Mouse (Mus musculus) hindbrain, embryonic 10.5 days (tissue): ENCODE results near the gene Sirt7. TPM values are rescaled to one million over a fixed set of nuclear protein-coding genes. Genes with fewer than 3 reads are reported as not detected.

Source experiments
- DNase-seq: peaks from one replicate; pipeline ENCODE4 v3.0.0-alpha.2; 2017; ENCODE audit warnings: low spot score
- H3K27ac ChIP-seq: fragments of 300-500 bp; sonication (generic); 2 replicates; pipeline ENCODE4 v1.5.1; 2016; ENCODE audit warnings: mild to moderate bottlenecking, moderate library complexity
- H3K27me3 ChIP-seq: fragments of 300-500 bp; sonication (generic); 2 replicates; pipeline ENCODE4 v1.6.1; 2016; ENCODE audit warnings: mild to moderate bottlenecking; ENCODE audit not compliant: poor library complexity, insufficient read depth, severe bottlenecking
- H3K36me3 ChIP-seq: fragments of 300-500 bp; sonication (generic); 2 replicates; pipeline ENCODE4 v1.6.1; 2016; ENCODE audit warnings: mild to moderate bottlenecking, moderate library complexity
- H3K4me1 ChIP-seq: fragments of 300-500 bp; sonication (generic); replicated peaks from 2 replicates; pipeline ENCODE4 v1.6.1; 2016; ENCODE audit warnings: mild to moderate bottlenecking
- H3K4me3 ChIP-seq: fragments of 300-500 bp; sonication (generic); 2 replicates; pipeline ENCODE4 v1.5.1; 2016; ENCODE audit warnings: mild to moderate bottlenecking, moderate library complexity
- H3K9me3 ChIP-seq: fragments of 300-500 bp; sonication (generic); 2 replicates; pipeline ENCODE4 v1.6.1; 2016; ENCODE audit warnings: mild to moderate bottlenecking, moderate library complexity
- WGBS: fragments of 180-500 bp; shearing (Covaris S2); methylation state at CpG from one replicate; pipeline ENCODE4 v1.1.7; 2016; 5-methylcytosine and 5-hydroxymethylcytosine counted together
- polyA plus RNA-seq: library from polyadenylated mRNA; unstranded; fragments of >200 nt; fragmentation: Nextera tagmentation; extraction: Ambion mirVana; gene quantifications from 2 replicates; pipeline ENCODE4 v1.2.1, GENCODE M21; 2016

Sirt7 gene
- polyA plus RNA-seq = 37.0 and 42.4 TPM in 2 replicates

- 22% methylated on average over 5 of the region's 5 CpGs for WGBS
- Histone ChIP-seq H3K4me3 (peak within 1 kb of the TSS; percentile 93), H3K36me3 (peaks cover 72% of the 10 kb centered on the region), H3K27me3 (no peaks in the 10 kb centered on the region), H3K27ac (peak within 1 kb of the TSS; percentile 88), H3K9me3 (no peaks in the 10 kb centered on the region), H3K4me1 (peaks cover 42% of the 10 kb centered on the region)
- no peak for DNase-seq
These were observed at the start of gene Sirt7 for GRCm38 (mm10) chr11:120625152-120625775. Gene Sirt7, minus strand, starts transcription at chr11:120625240.

DNA sequence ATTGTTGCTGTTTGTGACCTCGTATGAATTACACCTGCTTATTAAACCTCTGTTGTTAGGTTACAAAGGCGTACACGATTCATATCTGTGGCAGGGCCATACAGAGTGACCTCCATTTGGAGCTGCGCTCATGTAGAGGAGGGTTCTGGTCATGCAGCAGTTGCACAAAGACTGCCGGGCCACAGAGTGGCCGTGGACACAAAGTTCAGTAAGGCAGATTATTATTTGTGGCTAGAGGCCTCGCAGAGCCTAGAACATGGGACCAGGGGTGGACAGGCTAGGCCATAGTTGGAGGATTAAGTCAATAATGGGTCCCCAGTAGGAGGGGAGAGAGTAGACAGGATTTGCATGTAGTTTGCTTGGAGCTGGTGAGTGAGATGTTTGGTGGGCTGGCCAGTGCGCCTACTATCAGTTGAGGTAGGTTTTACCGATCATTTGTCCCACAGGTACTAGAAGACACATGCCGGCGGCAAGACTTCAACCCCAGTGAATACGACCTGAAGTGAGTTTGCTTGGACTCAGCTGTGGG, 48.6 kb upstream of the Sirt7 start:
- 40% methylated on average over 12 of the region's 12 CpGs for WGBS
- Histone ChIP-seq H3K4me1 (peaks cover 28% of the 10 kb centered on the region), H3K9me3 (no peaks in the 10 kb centered on the region), H3K36me3 (peaks cover 38% of the 10 kb centered on the region), H3K4me3 (peak overlapping the region; percentile 79), H3K27ac (peak overlapping the region; percentile 99), H3K27me3 (no peaks in the 10 kb centered on the region)
- no peak for DNase-seq

DNA sequence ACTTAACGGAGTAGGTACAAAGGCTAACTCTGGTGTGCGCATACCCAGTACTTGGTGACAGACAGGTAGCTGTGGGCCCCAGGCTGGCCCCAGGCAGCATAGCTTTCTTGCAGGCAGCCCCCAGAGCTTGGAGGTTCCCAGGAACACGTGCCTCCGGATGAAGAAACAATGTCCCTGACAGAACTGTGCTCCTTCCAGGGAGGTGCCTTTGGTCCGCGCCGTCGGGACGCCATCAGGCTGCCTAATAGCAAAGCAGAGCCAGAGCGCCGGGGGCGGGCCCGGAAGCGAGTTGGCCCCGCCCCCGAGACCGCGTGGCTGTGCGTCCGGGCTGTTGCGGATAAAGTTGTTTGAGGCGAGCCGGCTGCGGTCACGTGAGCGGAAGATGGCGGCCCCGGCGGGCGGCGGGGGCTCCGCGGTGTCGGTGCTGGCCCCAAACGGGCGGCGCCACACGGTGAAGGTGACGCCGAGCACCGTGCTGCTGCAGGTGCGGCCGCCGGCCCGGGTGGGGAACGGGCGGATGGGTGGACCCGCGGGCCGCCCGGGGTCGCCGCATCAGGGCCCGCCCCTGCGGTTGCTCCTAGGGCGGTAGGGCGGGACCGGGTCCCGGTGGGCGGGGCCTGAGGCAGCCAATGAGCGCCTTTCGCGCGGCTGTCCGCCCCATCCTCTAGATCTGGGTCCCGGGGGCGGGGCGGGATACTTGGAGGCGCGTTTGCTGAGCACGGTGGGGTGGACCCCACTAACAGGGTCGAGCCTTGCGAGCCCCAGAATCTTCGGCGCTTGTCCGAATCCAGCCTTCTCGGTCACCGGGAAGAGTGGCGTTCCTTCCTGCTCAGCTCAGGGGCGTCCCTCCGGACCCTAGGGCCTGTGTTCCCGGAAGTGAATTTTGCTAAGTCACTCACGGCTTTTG, 47.9 kb upstream of the Sirt7 start, which contains the start of gene Aspscr1:
Gene Aspscr1, plus strand, starts transcription at position 287 of the 907 bp plus-strand sequence.
- 1% methylated on average over 83 of the region's 83 CpGs for WGBS
- Histone ChIP-seq H3K27me3 (no peaks in the 10 kb centered on the region), H3K27ac (peak within 1 kb of the TSS; percentile 99), H3K4me3 (peak within 1 kb of the TSS; percentile 79), H3K4me1 (peaks cover 25% of the 10 kb centered on the region), H3K36me3 (peaks cover 31% of the 10 kb centered on the region), H3K9me3 (no peaks in the 10 kb centered on the region)
- peak; percentile 94 for DNase-seq

DNA sequence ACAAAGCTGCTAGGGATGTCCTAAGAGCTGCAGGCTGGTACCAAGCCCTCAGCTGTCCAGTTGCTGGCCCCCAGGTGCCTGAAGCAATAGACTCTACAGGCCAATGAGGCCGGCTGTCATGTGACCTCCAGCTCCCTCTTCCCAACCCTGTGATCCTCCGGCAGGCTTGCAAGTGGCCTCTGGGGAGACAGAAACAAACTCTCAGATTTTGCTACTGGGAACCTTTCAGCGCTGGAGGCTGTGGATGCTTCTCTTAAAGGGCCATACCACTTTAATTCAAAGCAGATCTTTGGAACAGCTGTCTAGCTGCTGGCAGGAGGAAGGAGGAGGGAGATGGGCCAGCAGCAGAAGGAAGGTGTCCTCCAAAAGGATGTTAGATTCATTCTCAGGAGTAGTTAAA, 41.6 kb upstream of the Sirt7 start:
- H3K9me3 ChIP-seq = no peaks in the 10 kb centered on the region
- H3K4me3 ChIP-seq = peak overlapping the region; percentile 16
- WGBS = 8% methylated on average over 3 of the region's 3 CpGs
- peaks cover 16% of the 10 kb centered on the region for H3K4me1 ChIP-seq
- H3K27me3 ChIP-seq = peaks cover 43% of the 10 kb centered on the region
- no peaks in the 10 kb centered on the region for H3K36me3 ChIP-seq
- no peak overlapping the region for H3K27ac ChIP-seq
- peak; percentile 28 for DNase-seq

DNA sequence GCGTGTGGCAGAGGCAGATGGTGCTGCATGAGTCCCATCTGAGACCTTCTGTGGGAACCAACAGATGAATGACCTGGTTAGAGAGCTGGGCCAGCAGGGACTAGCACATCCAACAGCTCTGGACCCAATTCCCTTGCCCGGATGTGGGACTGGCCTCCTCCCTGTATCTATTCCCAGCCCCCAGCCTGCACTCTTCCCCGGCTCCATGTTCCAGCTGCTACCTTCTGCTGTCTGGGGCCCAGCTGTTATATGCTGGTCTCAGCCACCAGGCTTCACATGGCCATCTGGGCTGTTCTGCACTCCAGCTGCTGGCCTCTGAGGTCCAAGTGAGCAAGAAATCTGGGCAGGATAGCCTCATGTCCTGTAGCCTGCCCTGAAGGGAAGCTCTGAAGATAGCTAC, 40.4 kb upstream of the Sirt7 start:
- H3K9me3 ChIP-seq = no peaks in the 10 kb centered on the region
- 75% methylated on average over 3 of the region's 3 CpGs for WGBS
- peaks cover 28% of the 10 kb centered on the region for H3K4me1 ChIP-seq
- H3K36me3 ChIP-seq = no peaks in the 10 kb centered on the region
- H3K4me3 ChIP-seq = no peak overlapping the region
- peak; percentile 27 for DNase-seq
- no peak overlapping the region for H3K27ac ChIP-seq
- peaks cover 55% of the 10 kb centered on the region for H3K27me3 ChIP-seq

GRCm38 (mm10) chr11:120663714-120664113, 38.7 kb upstream of the Sirt7 start:
- no peak for DNase-seq
- Histone ChIP-seq H3K9me3 (no peaks in the 10 kb centered on the region), H3K4me1 (peaks cover 45% of the 10 kb centered on the region), H3K27ac (no peak overlapping the region), H3K4me3 (no peak overlapping the region), H3K36me3 (no peaks in the 10 kb centered on the region), H3K27me3 (peaks cover 72% of the 10 kb centered on the region)
- WGBS = 65% methylated on average over 5 of the region's 5 CpGs

GRCm38 (mm10) chr11:120662759-120663158, 37.7 kb upstream of the Sirt7 start:
- no peaks in the 10 kb centered on the region for H3K36me3 ChIP-seq
- no peak overlapping the region for H3K4me3 ChIP-seq
- H3K9me3 ChIP-seq = no peaks in the 10 kb centered on the region
- no peak overlapping the region for H3K27ac ChIP-seq
- H3K27me3 ChIP-seq = peaks cover 82% of the 10 kb centered on the region
- peaks cover 46% of the 10 kb centered on the region for H3K4me1 ChIP-seq
- 56% methylated on average over 6 of the region's 6 CpGs for WGBS
- DNase-seq = no peak

GRCm38 (mm10) chr11:120661076-120661460, 36.0 kb upstream of the Sirt7 start, which contains the start of gene Notum:
Gene Notum, minus strand, starts transcription at chr11:120661175.
- Histone ChIP-seq H3K4me1 (peaks cover 36% of the 10 kb centered on the region), H3K27ac (peak within 1 kb of the TSS; percentile 74), H3K9me3 (no peaks in the 10 kb centered on the region), H3K27me3 (peaks cover 94% of the 10 kb centered on the region), H3K4me3 (peak within 1 kb of the TSS; percentile 55), H3K36me3 (no peaks in the 10 kb centered on the region)
- DNase-seq = peak; percentile 49
- under 1% methylated on average over 35 of the region's 35 CpGs for WGBS

GRCm38 (mm10) chr11:120660301-120661075, 35.4 kb upstream of the Sirt7 start:
- H3K9me3 ChIP-seq = no peaks in the 10 kb centered on the region
- H3K27me3 ChIP-seq = peaks cover 96% of the 10 kb centered on the region
- WGBS = under 1% methylated on average over 95 of the region's 95 CpGs
- H3K27ac ChIP-seq = peak overlapping the region; percentile 74
- H3K4me3 ChIP-seq = peak overlapping the region; percentile 55
- H3K36me3 ChIP-seq = no peaks in the 10 kb centered on the region
- peak; percentile 68 for DNase-seq
- peaks cover 33% of the 10 kb centered on the region for H3K4me1 ChIP-seq

- Histone ChIP-seq H3K4me3 (peak overlapping the region; percentile 55), H3K27me3 (peaks cover 94% of the 10 kb centered on the region), H3K27ac (peak overlapping the region; percentile 74), H3K36me3 (no peaks in the 10 kb centered on the region), H3K4me1 (peaks cover 29% of the 10 kb centered on the region), H3K9me3 (no peaks in the 10 kb centered on the region)
- WGBS = 2% methylated on average over 50 of the region's 50 CpGs
- DNase-seq = peak; percentile 43
These were observed 34.7 kb upstream of the Sirt7 start for GRCm38 (mm10) chr11:120659509-120660300.

- Histone ChIP-seq H3K9me3 (no peaks in the 10 kb centered on the region), H3K4me1 (peaks cover 29% of the 10 kb centered on the region), H3K36me3 (no peaks in the 10 kb centered on the region), H3K27me3 (peaks cover 93% of the 10 kb centered on the region), H3K4me3 (peak overlapping the region; percentile 55), H3K27ac (no peak overlapping the region)
- 4% methylated on average over 24 of the region's 24 CpGs for WGBS
- peak; percentile 79 for DNase-seq
These were observed 33.9 kb upstream of the Sirt7 start for GRCm38 (mm10) chr11:120658876-120659410.
